Mouse (Mus musculus): Measurements from ENCODE around the gene Atg9a.

DNA sequence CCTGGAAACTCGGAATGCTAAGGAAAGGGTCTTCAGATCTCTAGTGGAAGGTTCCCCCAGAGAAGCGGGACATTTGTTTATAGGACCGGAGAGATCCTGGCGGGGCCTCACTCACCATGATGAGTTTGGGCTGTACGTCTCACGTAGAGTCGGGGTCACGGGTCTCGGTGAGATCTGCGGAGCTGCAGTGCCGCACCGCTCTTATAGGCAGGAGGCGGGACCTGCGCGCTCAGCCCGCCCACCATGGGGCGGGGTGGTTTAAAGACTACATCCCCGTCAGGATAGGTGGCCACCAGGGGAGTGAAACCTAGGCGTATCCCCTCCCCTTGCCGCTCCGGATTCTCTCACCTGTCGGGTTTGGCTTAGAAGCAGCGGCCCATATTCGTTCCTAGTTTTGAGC, 27.1 kb upstream of the Atg9a start:
- 0 out of 2 replicates have a peak, but pooled peaks have one; percentile 10 for TF ChIP-seq CTCF (IDR thresholded peaks at IDR 0.05; ENCODE audit: low read depth)
- no peak for TF ChIP-seq EP300 (IDR thresholded peaks at IDR 0.05; ENCODE audit: low read depth)
